Mouse (Mus musculus) erythroblast, embryonic 14.5 days (primary cell): ENCODE data around the gene Ralgps2. TPM values are rescaled to one million over a fixed set of nuclear protein-coding genes. Genes with fewer than 3 reads are reported as not detected.

Experiments
- H3K27me3 ChIP-seq: 2 replicates; pipeline ENCODE4 v1.6.1; 2012; ENCODE audit warnings: inconsistent platforms; ENCODE audit not compliant: control insufficient read depth
- H3K36me3 ChIP-seq: 2 replicates; pipeline ENCODE4 v1.6.1; 2012; ENCODE audit warnings: mild to moderate bottlenecking, inconsistent platforms; ENCODE audit not compliant: control insufficient read depth
- H3K4me1 ChIP-seq: 2 replicates; pipeline ENCODE4 v1.6.1; 2012; ENCODE audit warnings: inconsistent platforms; ENCODE audit not compliant: control insufficient read depth
- H3K4me3 ChIP-seq: replicated peaks from 2 replicates; pipeline ENCODE3; 2012; ENCODE audit warnings: moderate library complexity, mild to moderate bottlenecking, inconsistent platforms
- H3K9me3 ChIP-seq: 2 replicates; pipeline ENCODE4 v1.6.1; 2012; ENCODE audit warnings: low read length, inconsistent platforms, mixed read lengths; ENCODE audit not compliant: control insufficient read depth
- GATA1 ChIP-seq: IDR thresholded peaks from 2 replicates; pipeline ENCODE4 v1.6.1; 2012; ENCODE audit warnings: low read length, inconsistent platforms, mixed read lengths
- TAL1 ChIP-seq: IDR thresholded peaks from 3 replicates; pipeline ENCODE4 v1.6.1; 2012; ENCODE audit warnings: low read length, inconsistent platforms, mixed read lengths
- polyA plus RNA-seq: library from polyadenylated mRNA; stranded (reverse); fragments of >175 nt; gene quantifications from 2 replicates; pipeline ENCODE4 v1.2.3, GENCODE M21; 2012

Ralgps2 gene
- polyA plus RNA-seq, 1 experiment, result 0.32 TPM

DNA sequence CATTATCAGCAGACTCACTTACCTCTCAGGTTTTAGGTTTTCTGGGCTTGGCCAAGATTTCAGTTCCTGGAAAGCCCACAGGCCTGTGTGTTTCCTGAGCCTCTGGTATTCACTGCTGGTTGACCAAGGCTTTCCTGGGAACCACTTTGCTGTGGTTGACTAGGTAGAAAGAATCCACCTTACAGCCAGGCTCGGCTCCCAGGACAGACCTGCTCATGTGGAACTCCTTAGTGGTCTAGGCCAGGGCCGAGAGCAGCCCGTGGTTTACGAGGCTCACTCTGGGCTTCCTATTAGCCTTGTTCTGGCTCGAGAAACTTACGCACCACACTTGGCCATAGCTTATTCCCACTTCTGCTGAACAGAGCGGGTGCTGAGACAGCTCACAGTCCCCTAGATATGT, 163.4 kb downstream of the Ralgps2 start:
- no peaks in the 10 kb centered on the region for H3K36me3 ChIP-seq
- no peak overlapping the region for H3K4me3 ChIP-seq
- H3K9me3 ChIP-seq, result no peaks in the 10 kb centered on the region
- no peaks in the 10 kb centered on the region for H3K27me3 ChIP-seq
- TF ChIP-seq GATA1 (no peak), TAL1 (no peak)
- H3K4me1 ChIP-seq, result peaks cover 4% of the 10 kb centered on the region

DNA sequence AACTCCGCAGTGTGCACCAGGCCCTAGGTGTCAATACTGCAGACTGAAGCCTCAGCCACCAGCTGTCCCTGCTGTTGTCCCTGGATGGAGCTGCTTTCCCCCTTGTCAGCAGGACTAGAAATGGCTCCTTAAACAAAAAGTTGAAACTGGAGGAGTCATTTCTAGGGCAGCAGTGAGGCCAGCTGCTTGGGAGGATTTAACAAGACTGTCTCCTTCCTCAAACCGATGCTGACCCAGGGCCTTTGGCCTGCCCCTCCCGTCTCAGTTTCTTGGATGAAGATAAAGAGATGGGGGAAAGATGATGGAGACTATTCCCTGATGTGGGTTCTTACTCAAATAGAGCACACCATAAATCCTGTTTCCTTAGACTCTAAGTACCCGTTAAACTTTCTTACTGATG, 164.2 kb downstream of the Ralgps2 start:
- Histone ChIP-seq H3K36me3 (no peaks in the 10 kb centered on the region), H3K9me3 (no peaks in the 10 kb centered on the region), H3K27me3 (no peaks in the 10 kb centered on the region), H3K4me3 (no peak overlapping the region), H3K4me1 (peaks cover 4% of the 10 kb centered on the region)
- TF ChIP-seq GATA1, result no peak
- TF ChIP-seq TAL1, result no peak

DNA sequence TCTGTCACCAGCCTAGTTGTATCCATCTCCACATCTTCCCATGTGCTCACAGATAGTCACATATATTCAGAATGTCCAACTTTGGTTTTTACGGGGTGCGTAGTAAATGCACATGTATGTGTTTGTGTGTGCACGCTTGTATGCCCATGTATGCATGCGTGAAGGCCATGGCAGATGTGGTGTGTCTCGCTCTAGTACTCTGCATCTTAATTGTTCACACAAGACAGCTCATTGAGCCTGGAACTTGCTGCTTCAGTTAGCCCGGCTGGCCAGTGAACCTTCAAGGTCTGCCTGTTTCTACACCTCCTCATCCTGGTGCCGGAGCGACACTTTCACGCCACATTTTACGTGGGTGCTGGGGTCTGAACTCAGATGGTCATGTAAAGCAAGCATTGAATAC, 168.6 kb downstream of the Ralgps2 start:
- peaks cover 14% of the 10 kb centered on the region for H3K9me3 ChIP-seq
- no peaks in the 10 kb centered on the region for H3K36me3 ChIP-seq
- H3K27me3 ChIP-seq, result no peaks in the 10 kb centered on the region; the same call in 1 of the 2 replicates
- TF ChIP-seq GATA1, result no peak
- no peak for TF ChIP-seq TAL1
- H3K4me3 ChIP-seq, result no peak overlapping the region
- no peaks in the 10 kb centered on the region for H3K4me1 ChIP-seq

DNA sequence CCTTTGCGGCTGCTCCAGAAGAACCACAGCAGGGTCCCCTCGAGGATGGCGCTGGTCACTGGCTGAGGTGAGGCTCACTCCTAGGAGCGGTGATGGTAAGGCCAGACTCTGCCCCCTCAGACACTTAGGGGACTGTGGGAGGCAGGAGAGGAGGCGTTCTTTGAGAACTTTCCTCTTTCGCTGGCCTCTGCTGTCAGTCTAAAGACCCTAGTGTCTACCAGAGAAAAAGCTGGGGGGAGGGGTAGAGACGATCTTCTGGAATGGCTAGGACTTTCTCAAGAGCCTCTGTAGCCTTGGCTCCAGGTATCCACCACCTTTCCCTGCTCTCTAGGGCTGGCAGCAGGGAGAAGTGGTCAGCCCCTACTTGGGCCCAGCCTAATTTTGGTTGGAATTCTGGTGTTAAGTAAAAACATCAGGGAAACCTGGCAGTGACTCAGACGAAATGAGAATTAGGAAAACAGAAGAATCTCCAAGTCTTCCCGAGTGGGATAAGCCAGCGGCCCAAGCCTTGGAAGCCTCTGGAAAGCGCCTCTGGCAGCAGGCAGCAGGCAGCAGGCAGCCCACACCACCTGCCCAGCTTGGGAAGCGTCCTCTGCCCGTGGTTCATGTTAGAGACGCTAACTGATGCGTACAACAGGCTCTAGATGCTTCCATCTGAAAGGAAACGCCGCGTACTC, 169.7 kb downstream of the Ralgps2 start:
- TF ChIP-seq TAL1 (no peak), GATA1 (no peak)
- Histone ChIP-seq H3K36me3 (no peaks in the 10 kb centered on the region), H3K4me1 (no peaks in the 10 kb centered on the region), H3K4me3 (no peak overlapping the region), H3K9me3 (peaks cover 18% of the 10 kb centered on the region), H3K27me3 (no peaks in the 10 kb centered on the region; the same call in 1 of the 2 replicates)

DNA sequence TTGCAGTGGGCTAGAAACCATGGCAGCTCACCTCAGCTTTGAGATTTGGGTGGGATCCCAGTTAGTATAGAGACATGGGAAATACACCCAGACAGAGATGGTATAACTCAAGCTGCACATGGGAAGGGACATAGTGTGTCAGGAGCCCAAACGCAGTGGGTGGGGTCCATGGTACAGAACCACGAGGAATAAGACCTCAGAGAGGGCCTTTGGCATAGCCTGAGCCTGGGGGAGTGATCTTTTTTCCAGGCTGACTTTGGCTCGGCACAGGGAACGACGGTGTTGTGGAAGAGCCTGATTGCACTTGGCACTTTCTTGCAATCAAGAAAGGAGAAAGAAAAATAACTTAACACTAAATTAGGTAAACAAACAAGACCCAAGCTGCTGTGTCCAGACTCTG, 170.3 kb downstream of the Ralgps2 start:
- peaks cover 22% of the 10 kb centered on the region for H3K9me3 ChIP-seq
- H3K27me3 ChIP-seq, result no peaks in the 10 kb centered on the region; the same call in 1 of the 2 replicates
- H3K4me1 ChIP-seq, result no peaks in the 10 kb centered on the region
- TF ChIP-seq GATA1 (no peak), TAL1 (no peak)
- no peak overlapping the region for H3K4me3 ChIP-seq
- H3K36me3 ChIP-seq, result no peaks in the 10 kb centered on the region

DNA sequence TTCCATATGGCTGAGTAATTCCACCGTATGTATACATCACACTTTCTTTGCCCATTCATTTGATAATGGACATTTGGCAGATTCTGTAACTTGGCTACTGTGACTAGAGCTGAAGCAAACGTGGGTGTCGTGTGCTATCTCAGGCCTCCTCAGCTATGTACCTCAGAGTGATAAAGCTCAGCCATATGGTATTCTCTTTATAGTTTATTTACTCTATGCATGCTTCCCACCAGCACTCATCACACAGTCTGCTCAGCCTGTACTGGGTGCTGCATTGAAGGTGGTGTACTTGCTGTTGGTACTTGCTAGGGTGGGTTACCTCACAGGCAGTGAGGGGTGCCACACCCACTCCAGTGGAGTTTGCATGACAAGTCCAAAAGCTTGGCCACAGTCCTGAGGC, 174.1 kb downstream of the Ralgps2 start:
- Histone ChIP-seq H3K36me3 (no peaks in the 10 kb centered on the region), H3K27me3 (no peaks in the 10 kb centered on the region; the same call in 1 of the 2 replicates), H3K4me3 (no peak overlapping the region), H3K4me1 (no peaks in the 10 kb centered on the region), H3K9me3 (peaks cover 22% of the 10 kb centered on the region)
- TF ChIP-seq TAL1 (no peak), GATA1 (no peak)

DNA sequence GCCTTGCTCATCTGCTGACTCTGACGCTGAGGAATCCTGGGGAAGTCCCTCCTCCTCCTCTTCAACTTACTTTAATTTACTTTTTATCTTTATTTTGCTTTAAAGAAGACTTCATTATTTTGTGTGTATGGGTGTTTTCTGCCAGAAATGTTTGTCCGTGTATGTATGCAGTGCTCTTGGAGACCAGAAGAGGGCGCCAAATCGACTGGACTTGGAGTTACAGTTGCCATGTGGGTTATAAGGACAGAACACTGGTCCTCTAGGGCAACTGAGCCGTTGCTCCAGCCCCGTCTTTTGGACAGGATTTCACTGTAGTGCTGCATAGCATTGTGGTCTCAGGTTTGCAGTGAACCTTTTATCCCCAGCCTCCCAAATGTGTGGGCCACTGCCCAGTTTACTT, 174.8 kb downstream of the Ralgps2 start:
- TF ChIP-seq TAL1, result no peak
- no peak for TF ChIP-seq GATA1
- Histone ChIP-seq H3K36me3 (no peaks in the 10 kb centered on the region), H3K27me3 (no peaks in the 10 kb centered on the region; the same call in 1 of the 2 replicates), H3K4me3 (no peak overlapping the region), H3K9me3 (peaks cover 22% of the 10 kb centered on the region), H3K4me1 (no peaks in the 10 kb centered on the region)

DNA sequence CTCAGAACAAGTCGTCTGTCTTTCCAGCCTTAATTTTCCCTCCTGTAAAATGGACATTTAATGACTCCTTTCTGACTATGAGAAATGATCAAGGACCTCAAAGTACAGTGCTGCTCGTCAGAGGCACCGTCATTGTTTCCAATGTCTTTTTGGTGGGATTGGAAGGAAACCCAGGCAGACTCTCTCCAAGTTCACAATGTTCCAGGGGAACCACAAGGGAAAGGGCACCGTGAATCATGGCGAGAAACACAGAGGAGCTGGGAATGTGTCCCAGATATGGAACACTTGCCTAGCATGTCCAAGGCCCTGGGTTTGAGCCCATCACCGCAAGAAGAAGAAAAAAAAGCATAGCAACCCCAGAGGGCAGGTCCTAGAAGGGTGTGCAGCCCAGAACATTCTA, 176.1 kb downstream of the Ralgps2 start:
- Histone ChIP-seq H3K9me3 (peaks cover 22% of the 10 kb centered on the region), H3K4me3 (no peak overlapping the region)

DNA sequence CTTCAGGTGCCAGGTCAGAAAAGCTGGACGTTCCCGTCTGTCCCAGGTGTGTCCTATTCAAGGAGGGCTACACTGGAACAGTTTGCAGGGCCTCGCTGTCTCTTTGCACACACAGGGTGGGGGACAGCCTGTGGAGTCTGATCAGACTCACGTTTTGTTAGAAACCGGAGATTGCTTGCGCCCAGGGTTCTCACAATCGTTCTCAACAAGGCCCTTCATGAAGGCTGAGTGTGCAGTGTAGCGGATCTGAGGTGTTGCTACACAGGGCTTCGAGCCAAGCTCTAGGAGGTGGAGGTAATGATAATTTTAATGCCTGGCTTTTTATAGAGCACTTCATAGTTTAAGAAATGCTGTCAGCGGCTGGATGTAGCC, 178.0 kb downstream of the Ralgps2 start:
- peaks cover 13% of the 10 kb centered on the region for H3K9me3 ChIP-seq
- no peak overlapping the region for H3K4me3 ChIP-seq
- H3K36me3 ChIP-seq, result no peaks in the 10 kb centered on the region
- no peaks in the 10 kb centered on the region for H3K27me3 ChIP-seq
- no peaks in the 10 kb centered on the region for H3K4me1 ChIP-seq
- TF ChIP-seq GATA1 (no peak), TAL1 (no peak)

More for the DNA sequence above, 176.1 kb downstream of the Ralgps2 start:
- Histone ChIP-seq H3K36me3 (no peaks in the 10 kb centered on the region), H3K27me3 (no peaks in the 10 kb centered on the region; the same call in 1 of the 2 replicates), H3K4me1 (no peaks in the 10 kb centered on the region)
- TF ChIP-seq GATA1 (no peak), TAL1 (no peak)
